Mouse (Mus musculus) brain, embryonic 14.5 days (tissue): ENCODE measurements around the gene Myo1d. TPM values are rescaled to one million over a fixed set of nuclear protein-coding genes. Genes with fewer than 3 reads are reported as not detected.

Source experiments
- DNase-seq: peaks from one replicate; pipeline ENCODE4 v3.0.0-alpha.2; 2011; ENCODE audit warnings: low read depth
- CTCF ChIP-seq: fragments of 200-500 bp; IDR thresholded peaks from 2 replicates; pipeline ENCODE4 v1.5.1; 2012; ENCODE audit warnings: inconsistent platforms, mild to moderate bottlenecking, moderate library complexity, borderline replicate concordance; ENCODE audit not compliant: insufficient read depth, insufficient read length; ENCODE audit errors: extremely low read depth
- POLR2A ChIP-seq: fragments of 200-500 bp; IDR thresholded peaks from 2 replicates; pipeline ENCODE4 v1.6.1; 2012; ENCODE audit warnings: mild to moderate bottlenecking, inconsistent platforms, borderline replicate concordance; ENCODE audit not compliant: poor library complexity, insufficient read depth, insufficient read length, severe bottlenecking; ENCODE audit errors: extremely low read depth
- polyA plus RNA-seq: library from polyadenylated mRNA; depleted of rRNA; stranded (reverse); fragments of >200 nt; gene quantifications from 2 replicates; pipeline ENCODE4 v1.2.3, GENCODE M21; 2012

Myo1d gene
- polyA plus RNA-seq, 1 experiment: 2.2 TPM

- peak; percentile 81 for DNase-seq
- no peak for TF ChIP-seq CTCF
- no peak for TF ChIP-seq POLR2A
Measured at GRCm38 (mm10) chr11:80550264-80550663, 229.6 kb downstream of the Myo1d start.

- DNase-seq: peak; percentile 45
- TF ChIP-seq POLR2A: no peak
- no peak for TF ChIP-seq CTCF
Measured at GRCm38 (mm10) chr11:80549854-80550253, 230.0 kb downstream of the Myo1d start.

GRCm38 (mm10) chr11:80546233-80546632, 233.6 kb downstream of the Myo1d start:
- DNase-seq: peak; percentile 54
- TF ChIP-seq CTCF: no peak
- TF ChIP-seq POLR2A: no peak

- TF ChIP-seq CTCF (no peak), POLR2A (no peak)
- no peak for DNase-seq
Measured at GRCm38 (mm10) chr11:80539056-80539455, 240.8 kb downstream of the Myo1d start.

- TF ChIP-seq POLR2A (no peak), CTCF (no peak)
Measured at GRCm38 (mm10) chr11:80532966-80533365, 246.9 kb downstream of the Myo1d start.

GRCm38 (mm10) chr11:80529149-80529548, 250.7 kb downstream of the Myo1d start:
- TF ChIP-seq CTCF (no peak), POLR2A (no peak)
- no peak for DNase-seq

More at GRCm38 (mm10) chr11:80532966-80533365, 246.9 kb downstream of the Myo1d start:
- DNase-seq: no peak

- TF ChIP-seq CTCF (peak; percentile 29; the same call in 1 of the 2 replicates), POLR2A (no peak)
- DNase-seq: no peak
Measured at GRCm38 (mm10) chr11:80527697-80528096, 252.1 kb downstream of the Myo1d start.

GRCm38 (mm10) chr11:80524213-80524612, 255.6 kb downstream of the Myo1d start:
- TF ChIP-seq POLR2A: no peak
- TF ChIP-seq CTCF: no peak
- DNase-seq: no peak

- no peak for TF ChIP-seq POLR2A
- no peak for TF ChIP-seq CTCF
- DNase-seq: no peak
Measured at GRCm38 (mm10) chr11:80523410-80523809, 256.4 kb downstream of the Myo1d start.

- TF ChIP-seq POLR2A (no peak), CTCF (no peak)
- no peak for DNase-seq
Measured at GRCm38 (mm10) chr11:80522852-80523251, 257.0 kb downstream of the Myo1d start.

- TF ChIP-seq CTCF (no peak), POLR2A (no peak)
- DNase-seq: no peak
Measured at GRCm38 (mm10) chr11:80521148-80521547, 258.7 kb downstream of the Myo1d start.
